Mouse (Mus musculus) hindbrain, embryonic 13.5 days (tissue): ENCODE measurements around the gene F7. TPM values are rescaled to one million over a fixed set of nuclear protein-coding genes. Genes with fewer than 3 reads are reported as not detected.

ENCODE experiments used
- polyA plus RNA-seq: library from polyadenylated mRNA; unstranded; fragments of >200 nt; fragmentation: Nextera tagmentation; extraction: Ambion mirVana; gene quantifications from 2 replicates; pipeline ENCODE4 v1.2.1, GENCODE M21; 2015

F7 gene
- polyA plus RNA-seq, 1 experiment from 2014 or later: not detected

Other genes with a start within 250 kb of the F7 start
- 119 and 125 TPM in 2 replicates for gene Mcf2l, start 152.2 kb upstream of the F7 start, polyA plus RNA-seq
- 0.61 and 0.69 TPM in 2 replicates for gene F10, start 11.3 kb downstream of the F7 start, polyA plus RNA-seq
- 0.73 and 1.1 TPM in 2 replicates for gene Proz, start 34.9 kb downstream of the F7 start, polyA plus RNA-seq
- gene Pcid2, start 79.4 kb downstream of the F7 start, polyA plus RNA-seq: 41.7 and 44.3 TPM in 2 replicates
- gene Cul4a, start 79.6 kb downstream of the F7 start, polyA plus RNA-seq: 71.7 and 73.0 TPM in 2 replicates
- 272 and 273 TPM in 2 replicates for gene Lamp1, start 133.1 kb downstream of the F7 start, polyA plus RNA-seq
- 11.4 and 13.3 TPM in 2 replicates for gene Grtp1, start 174.6 kb downstream of the F7 start, polyA plus RNA-seq
- 0.81 and 1.3 TPM in 2 replicates for gene Adprhl1, start 228.1 kb downstream of the F7 start, polyA plus RNA-seq